Mouse (Mus musculus) liver, postnatal 0 days (tissue): ENCODE data around the gene Art3.

Experiments used
- CTCF ChIP-seq: sonication (generic); IDR thresholded peaks from 2 replicates; pipeline ENCODE4 v1.5.1; 2016; ENCODE audit warnings: antibody characterized with exemption, low read depth
- EP300 ChIP-seq: IDR thresholded peaks from 2 replicates; pipeline ENCODE4 v1.6.1; 2016; ENCODE audit warnings: antibody characterized with exemption, low read depth, mild to moderate bottlenecking

DNA sequence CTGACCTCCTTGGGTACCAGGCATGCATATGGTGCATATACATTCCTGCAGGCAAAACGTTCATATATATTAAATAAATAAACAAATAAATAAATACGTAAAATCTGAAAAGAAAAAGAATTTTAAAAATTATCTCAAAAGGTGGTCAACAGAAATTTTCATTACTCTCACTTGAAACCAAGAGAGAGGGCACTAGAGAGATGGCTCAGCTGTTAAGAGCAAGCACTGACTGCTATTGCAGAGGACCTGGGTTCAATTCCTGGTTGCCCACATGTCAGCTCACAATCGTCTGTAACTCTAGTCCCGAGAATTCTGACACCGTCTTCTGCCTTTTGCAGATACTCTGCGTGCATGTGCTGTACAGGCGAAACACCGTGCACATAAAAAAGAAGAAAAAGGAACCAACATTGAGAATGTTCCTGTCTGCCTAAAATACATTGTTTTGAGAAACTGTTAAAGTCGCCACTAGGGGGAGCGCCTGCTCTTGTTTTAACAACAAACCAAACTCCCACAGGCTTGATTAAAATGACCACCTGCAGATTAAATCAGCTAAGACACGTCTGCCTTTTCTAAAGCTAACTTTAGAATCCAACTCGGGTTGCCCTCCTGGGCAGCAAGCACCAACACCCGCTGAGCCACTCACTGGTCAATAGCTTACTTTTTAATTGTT, 19.4 kb upstream of the Art3 start:
- TF ChIP-seq CTCF (peak; percentile 85), EP300 (peak; percentile 50; the same call in 1 of the 2 replicates)
